Mouse (Mus musculus) small intestine, adult 2 months (tissue): ENCODE data around the gene Hecw2.

Experiments
- CTCF ChIP-seq: fragments of 200-500 bp; IDR thresholded peaks from 2 replicates; pipeline ENCODE4 v1.5.1; 2012; ENCODE audit warnings: low read depth, mild to moderate bottlenecking, control low read depth, inconsistent platforms, low read length, moderate library complexity, mixed read lengths; ENCODE audit not compliant: insufficient replicate concordance, insufficient read length; ENCODE audit errors: extremely low read depth
- POLR2A ChIP-seq: fragments of 200-500 bp; IDR thresholded peaks from 2 replicates; pipeline ENCODE4 v1.6.1; 2012; ENCODE audit warnings: low read depth, mild to moderate bottlenecking, control low read depth, inconsistent platforms, low read length, moderate library complexity

GRCm38 (mm10) chr1:53911848-53912247, 283.1 kb downstream of the Hecw2 start:
- TF ChIP-seq CTCF (no peak), POLR2A (no peak)
